Mouse (Mus musculus) liver, embryonic 11.5 days (tissue): Measurements from ENCODE around the gene Tns4. TPM values are rescaled to one million over a fixed set of nuclear protein-coding genes. Genes with fewer than 3 reads are reported as not detected.

Experiments used
- ATAC-seq: fragments of 200-750 bp; cut with Nextera tagmentation; replicated peaks from 2 replicates; pipeline ENCODE4 v1.8.0; 2017; ENCODE audit warnings: moderate number of reproducible peaks, mild to moderate bottlenecking, moderate TSS enrichment, moderate library complexity; ENCODE audit not compliant: low FRiP score
- DNase-seq: peaks from one replicate; pipeline ENCODE4 v3.0.0-alpha.2; 2017; ENCODE audit warnings: low spot score
- H3K27ac ChIP-seq: fragments of 300-500 bp; sonication (generic); 2 replicates; pipeline ENCODE4 v1.5.1; 2014; ENCODE audit warnings: mild to moderate bottlenecking, low read depth, low read length, control low read depth
- H3K27me3 ChIP-seq: fragments of 300-500 bp; sonication (generic); replicated peaks from 2 replicates; pipeline ENCODE4 v1.6.1; 2014; ENCODE audit warnings: low read length, mixed read lengths; ENCODE audit not compliant: control insufficient read depth, insufficient read depth
- H3K36me3 ChIP-seq: fragments of 300-500 bp; sonication (generic); 2 replicates; pipeline ENCODE4 v1.6.1; 2014; ENCODE audit warnings: mild to moderate bottlenecking, low read length, moderate library complexity, mixed read lengths; ENCODE audit not compliant: control insufficient read depth, insufficient read depth
- H3K4me1 ChIP-seq: fragments of 300-500 bp; sonication (generic); replicated peaks from 2 replicates; pipeline ENCODE4 v1.6.1; 2014; ENCODE audit warnings: low read length, mixed read lengths; ENCODE audit not compliant: control insufficient read depth, insufficient read depth
- H3K4me2 ChIP-seq: fragments of 300-500 bp; sonication (generic); 2 replicates; pipeline ENCODE4 v1.6.1; 2014; ENCODE audit warnings: mild to moderate bottlenecking, control low read depth, moderate library complexity
- H3K4me3 ChIP-seq: fragments of 300-500 bp; sonication (generic); 2 replicates; pipeline ENCODE4 v1.5.1; 2014; ENCODE audit warnings: low read depth, low read length, control low read depth
- H3K9ac ChIP-seq: fragments of 300-500 bp; sonication (generic); 2 replicates; pipeline ENCODE4 v1.6.1; 2014; ENCODE audit warnings: low read depth, low read length, control low read depth
- H3K9me3 ChIP-seq: fragments of 300-500 bp; sonication (generic); 2 replicates; pipeline ENCODE4 v1.6.1; 2016; ENCODE audit warnings: low read length, inconsistent platforms, mixed read lengths; ENCODE audit not compliant: control insufficient read depth
- WGBS: fragments of 180-500 bp; shearing (Covaris S2); extraction: QIAGEN DNeasy Blood & Tissue Kit; methylation state at CpG from one replicate; pipeline ENCODE4 v1.1.7; 2014; 5-methylcytosine and 5-hydroxymethylcytosine counted together
- polyA plus RNA-seq: library from polyadenylated mRNA; unstranded; fragments of >200 nt; fragmentation: Nextera tagmentation; extraction: Ambion mirVana; gene quantifications from 2 replicates; pipeline ENCODE4 v1.2.1, GENCODE M21; 2014

Gene Tns4
- polyA plus RNA-seq, 1 experiment from 2014 or later, result not detected

GRCm38 (mm10) chr11:99055571-99056452 is 33.3 kb downstream of the Tns4 start:
- DNase-seq (no peak), ATAC-seq (no peak)
- 30% methylated on average over 8 of the region's 8 CpGs for WGBS
- Histone ChIP-seq H3K4me1 (peaks cover 5% of the 10 kb centered on the region), H3K36me3 (peaks cover 15% of the 10 kb centered on the region), H3K27ac (no peak overlapping the region), H3K4me3 (no peak overlapping the region), H3K9me3 (no peaks in the 10 kb centered on the region), H3K4me2 (no peak overlapping the region), H3K9ac (no peak overlapping the region), H3K27me3 (no peaks in the 10 kb centered on the region)

GRCm38 (mm10) chr11:99055143-99055542 is 34.0 kb downstream of the Tns4 start:
- Histone ChIP-seq H3K9ac (no peak overlapping the region), H3K4me2 (no peak overlapping the region), H3K9me3 (no peaks in the 10 kb centered on the region), H3K4me3 (no peak overlapping the region), H3K4me1 (peaks cover 5% of the 10 kb centered on the region), H3K27ac (no peak overlapping the region), H3K36me3 (peaks cover 16% of the 10 kb centered on the region), H3K27me3 (no peaks in the 10 kb centered on the region)
- DNase-seq, result no peak
- WGBS, result 44% methylated on average over 4 of the region's 4 CpGs
- no peak for ATAC-seq

DNA sequence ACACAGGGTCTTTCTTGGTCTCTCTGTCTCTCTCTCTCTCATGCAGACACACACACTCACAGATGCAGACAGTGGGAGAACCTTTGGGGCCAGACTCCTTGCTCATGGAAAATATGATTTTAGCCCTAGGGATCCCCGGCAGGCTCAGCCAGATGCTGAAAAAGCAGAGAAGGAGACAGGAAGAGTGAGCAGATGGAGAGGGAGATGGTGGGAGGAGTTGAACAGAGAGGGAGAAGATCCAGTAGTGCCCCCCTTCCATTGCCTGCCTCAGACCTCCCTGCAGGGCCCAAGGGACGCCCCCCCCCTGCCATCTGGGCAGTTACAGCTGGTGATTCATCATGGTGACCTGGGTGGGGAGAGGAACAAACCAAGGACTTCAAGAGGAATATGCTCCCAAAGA is 41.5 kb downstream of the Tns4 start:
- Histone ChIP-seq H3K4me2 (no peak overlapping the region), H3K27me3 (no peaks in the 10 kb centered on the region), H3K4me3 (no peak overlapping the region), H3K9ac (no peak overlapping the region), H3K27ac (peak overlapping the region; percentile 36; the same call in 1 of the 2 replicates), H3K9me3 (no peaks in the 10 kb centered on the region), H3K4me1 (peaks cover 31% of the 10 kb centered on the region), H3K36me3 (peaks cover 37% of the 10 kb centered on the region)
- DNase-seq, result no peak
- no peak for ATAC-seq
- WGBS, result 78% methylated on average over 2 of the region's 2 CpGs

GRCm38 (mm10) chr11:99047120-99047519 is 42.0 kb downstream of the Tns4 start:
- 61% methylated on average over 5 of the region's 5 CpGs for WGBS
- DNase-seq (no peak), ATAC-seq (no peak)
- H3K27ac ChIP-seq, result peak overlapping the region; percentile 36; the same call in 1 of the 2 replicates
- no peak overlapping the region for H3K4me2 ChIP-seq
- no peak overlapping the region for H3K9ac ChIP-seq
- peaks cover 4% of the 10 kb centered on the region for H3K27me3 ChIP-seq
- no peaks in the 10 kb centered on the region for H3K9me3 ChIP-seq
- H3K36me3 ChIP-seq, result peaks cover 35% of the 10 kb centered on the region
- H3K4me3 ChIP-seq, result no peak overlapping the region
- H3K4me1 ChIP-seq, result peaks cover 31% of the 10 kb centered on the region

DNA sequence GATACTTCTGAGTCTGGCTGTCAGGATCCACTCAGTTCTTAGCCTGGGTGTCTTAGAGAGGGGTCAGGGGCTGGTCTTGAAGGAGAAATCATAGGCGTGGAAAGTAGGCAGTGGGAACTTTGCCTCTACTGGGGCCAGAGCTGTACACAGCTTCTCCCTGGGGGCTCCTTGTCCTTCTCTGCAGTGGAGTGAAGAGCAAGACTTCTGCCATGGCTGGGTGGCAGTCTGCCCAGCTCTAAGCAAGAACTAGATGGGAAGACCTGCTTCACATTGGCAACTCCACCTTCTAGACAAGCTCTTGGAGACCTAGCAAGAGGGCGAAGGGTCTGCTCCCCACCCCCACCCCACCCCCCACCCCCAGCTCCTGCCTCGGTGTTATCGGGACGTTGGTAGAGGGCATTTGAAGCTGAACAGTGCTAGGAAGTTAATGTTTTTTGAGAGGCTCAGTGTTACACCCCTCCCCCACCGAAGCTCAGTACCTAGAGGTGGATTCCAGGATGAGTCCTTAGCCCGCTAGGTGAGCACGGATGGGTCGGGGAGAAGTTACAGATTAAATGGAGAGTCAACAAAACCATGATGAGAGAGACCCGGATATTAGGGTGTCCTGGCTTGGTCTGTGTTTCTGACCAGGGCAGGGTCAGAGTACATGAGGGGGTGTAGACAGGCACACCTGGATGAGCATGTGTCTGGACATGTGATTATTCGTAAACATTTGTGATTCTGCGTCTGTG is 43.8 kb downstream of the Tns4 start:
- no peak overlapping the region for H3K9ac ChIP-seq
- peaks cover 43% of the 10 kb centered on the region for H3K4me1 ChIP-seq
- H3K36me3 ChIP-seq, result peaks cover 22% of the 10 kb centered on the region
- H3K4me2 ChIP-seq, result peak overlapping the region; percentile 57
- ATAC-seq (peak; percentile 37; the same call in 1 of the 2 replicates), DNase-seq (no peak)
- peak overlapping the region; percentile 52 for H3K27ac ChIP-seq
- 65% methylated on average over 12 of the region's 12 CpGs for WGBS
- H3K27me3 ChIP-seq, result peaks cover 21% of the 10 kb centered on the region
- no peak overlapping the region for H3K4me3 ChIP-seq
- no peaks in the 10 kb centered on the region for H3K9me3 ChIP-seq

- 72% methylated on average over 5 of the region's 5 CpGs for WGBS
- DNase-seq (no peak), ATAC-seq (no peak; the same call in 1 of the 2 replicates)
- 0 out of 2 replicates have a peak overlapping the region, but pooled peaks have one; percentile 0 for H3K27ac ChIP-seq
- H3K4me3 ChIP-seq, result peak overlapping the region; percentile 20
- no peak overlapping the region for H3K9ac ChIP-seq
- peak overlapping the region; percentile 57 for H3K4me2 ChIP-seq
- H3K4me1 ChIP-seq, result peaks cover 43% of the 10 kb centered on the region
- no peaks in the 10 kb centered on the region for H3K9me3 ChIP-seq
- peaks cover 24% of the 10 kb centered on the region for H3K27me3 ChIP-seq
- peaks cover 15% of the 10 kb centered on the region for H3K36me3 ChIP-seq
Measured at GRCm38 (mm10) chr11:99044306-99044705, 44.8 kb downstream of the Tns4 start.

- H3K27ac ChIP-seq, result 0 out of 2 replicates have a peak overlapping the region, but pooled peaks have one; percentile 0
- no peak for DNase-seq
- H3K4me3 ChIP-seq, result peak overlapping the region; percentile 28
- WGBS, result 62% methylated on average over 6 of the region's 6 CpGs
- H3K9me3 ChIP-seq, result no peaks in the 10 kb centered on the region
- H3K9ac ChIP-seq, result no peak overlapping the region
- peaks cover 43% of the 10 kb centered on the region for H3K4me1 ChIP-seq
- ATAC-seq, result no peak
- H3K27me3 ChIP-seq, result peaks cover 24% of the 10 kb centered on the region
- peak overlapping the region; percentile 32 for H3K4me2 ChIP-seq
- H3K36me3 ChIP-seq, result peaks cover 9% of the 10 kb centered on the region
Measured at GRCm38 (mm10) chr11:99043632-99044031, 45.5 kb downstream of the Tns4 start.

- peak overlapping the region; percentile 86 for H3K4me2 ChIP-seq
- H3K36me3 ChIP-seq, result peaks cover 3% of the 10 kb centered on the region; the same call in 1 of the 2 replicates
- ATAC-seq (no peak), DNase-seq (no peak)
- H3K4me1 ChIP-seq, result peaks cover 43% of the 10 kb centered on the region
- 14% methylated on average over 12 of the region's 12 CpGs for WGBS
- H3K27ac ChIP-seq, result peak overlapping the region; percentile 90
- peak overlapping the region; percentile 86 for H3K9ac ChIP-seq
- H3K9me3 ChIP-seq, result no peaks in the 10 kb centered on the region
- H3K4me3 ChIP-seq, result peak overlapping the region; percentile 73
- peaks cover 24% of the 10 kb centered on the region for H3K27me3 ChIP-seq
Measured at GRCm38 (mm10) chr11:99042834-99043431, 46.2 kb downstream of the Tns4 start.
